Mouse (Mus musculus): Measurements from ENCODE around the gene Jak1.
"Not testable (repeated sequence)": the region's sequence is repeated elsewhere in the genome, so short reads cannot be mapped to it uniquely, and the experiment has no call there.

Jak1 gene

GRCm38 (mm10) chr4:101276456-101277070 lies 11.5 kb upstream of the Jak1 start:
- DNase-seq (ENCODE audit: low read depth, low spot score) = no peak

- DNase-seq (ENCODE audit: low read depth, low spot score) = no peak
Observed at GRCm38 (mm10) chr4:101275881-101276280, 10.8 kb upstream of the Jak1 start.

- DNase-seq (ENCODE audit: low read depth, low spot score) = no peak
Observed at GRCm38 (mm10) chr4:101270734-101271133, 5.7 kb upstream of the Jak1 start.

- DNase-seq (ENCODE audit: low read depth, low spot score) = not testable (repeated sequence)
Observed at GRCm38 (mm10) chr4:101268506-101268905, 3.4 kb upstream of the Jak1 start.

- no peak for DNase-seq (ENCODE audit: low read depth, low spot score)
Observed at GRCm38 (mm10) chr4:101265523-101265922, 441 bp upstream of the Jak1 start.

- DNase-seq (ENCODE audit: low read depth, low spot score) = peak; percentile 31
Observed at GRCm38 (mm10) chr4:101263968-101264740, 928 bp downstream of the Jak1 start.

- no peak for DNase-seq (ENCODE audit: low read depth, low spot score)
Observed at GRCm38 (mm10) chr4:101261596-101261995, 3.5 kb downstream of the Jak1 start.

- DNase-seq (ENCODE audit: low read depth, low spot score) = no peak
Observed at GRCm38 (mm10) chr4:101260744-101261291, 4.3 kb downstream of the Jak1 start.

- no peak for DNase-seq (ENCODE audit: low read depth, low spot score)
Observed at GRCm38 (mm10) chr4:101256526-101257210, 8.4 kb downstream of the Jak1 start.

- no peak for DNase-seq (ENCODE audit: low read depth, low spot score)
Observed at GRCm38 (mm10) chr4:101254606-101255349, 10.3 kb downstream of the Jak1 start.

GRCm38 (mm10) chr4:101254015-101254414 lies 11.1 kb downstream of the Jak1 start:
- DNase-seq (ENCODE audit: low read depth, low spot score) = no peak

- DNase-seq (ENCODE audit: low read depth, low spot score) = no peak
Observed at GRCm38 (mm10) chr4:101252781-101253622, 12.1 kb downstream of the Jak1 start.

- no peak for DNase-seq (ENCODE audit: low read depth, low spot score)
Observed at GRCm38 (mm10) chr4:101252016-101252415, 13.1 kb downstream of the Jak1 start.

GRCm38 (mm10) chr4:101249977-101250743 lies 14.9 kb downstream of the Jak1 start:
- DNase-seq (ENCODE audit: low read depth, low spot score) = no peak

- no peak for DNase-seq (ENCODE audit: low read depth, low spot score)
Observed at GRCm38 (mm10) chr4:101247355-101247754, 17.7 kb downstream of the Jak1 start.

- DNase-seq (ENCODE audit: low read depth, low spot score) = no peak
Observed at GRCm38 (mm10) chr4:101246569-101246968, 18.5 kb downstream of the Jak1 start.

- no peak for DNase-seq (ENCODE audit: low read depth, low spot score)
Observed at GRCm38 (mm10) chr4:101244257-101245011, 20.6 kb downstream of the Jak1 start.

GRCm38 (mm10) chr4:101240875-101241173 lies 24.3 kb downstream of the Jak1 start:
- no peak for DNase-seq (ENCODE audit: low read depth, low spot score)

GRCm38 (mm10) chr4:101240163-101240874 lies 24.8 kb downstream of the Jak1 start:
- no peak for DNase-seq (ENCODE audit: low read depth, low spot score)
